Mouse (Mus musculus) retina, adult 2 months (tissue): ENCODE results near the gene Cbx5.

Experiments used
- DNase-seq: peaks from one replicate; pipeline ENCODE4 v3.0.0-alpha.2; 2012; ENCODE audit warnings: low read depth, low spot score

The Cbx5 gene

GRCm38 (mm10) chr15:103173251-103173650 is 66.4 kb downstream of the Cbx5 start:
- no peak for DNase-seq

- DNase-seq = no peak
These were observed 67.1 kb downstream of the Cbx5 start for GRCm38 (mm10) chr15:103172537-103172936.

GRCm38 (mm10) chr15:103171276-103171675 is 68.3 kb downstream of the Cbx5 start:
- DNase-seq = no peak

DNA sequence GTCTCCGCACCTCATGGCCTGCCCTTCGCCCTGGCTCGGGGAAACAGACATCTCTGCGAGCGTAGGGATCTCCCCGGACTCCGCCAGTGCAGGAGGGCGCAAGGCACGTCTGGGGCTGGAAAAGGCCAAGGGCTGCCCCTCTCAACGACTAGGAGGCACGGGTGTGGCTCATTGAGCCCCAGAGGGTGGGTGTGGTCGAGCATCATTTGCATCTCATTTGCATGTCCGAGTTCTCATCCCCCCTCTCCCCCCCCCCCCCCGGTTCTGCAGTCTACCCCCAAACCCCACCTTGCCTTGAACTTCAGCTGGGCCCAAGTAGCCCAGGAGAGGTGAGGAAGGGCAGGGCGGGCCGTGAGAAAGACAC is 69.3 kb downstream of the Cbx5 start:
- DNase-seq = no peak

DNA sequence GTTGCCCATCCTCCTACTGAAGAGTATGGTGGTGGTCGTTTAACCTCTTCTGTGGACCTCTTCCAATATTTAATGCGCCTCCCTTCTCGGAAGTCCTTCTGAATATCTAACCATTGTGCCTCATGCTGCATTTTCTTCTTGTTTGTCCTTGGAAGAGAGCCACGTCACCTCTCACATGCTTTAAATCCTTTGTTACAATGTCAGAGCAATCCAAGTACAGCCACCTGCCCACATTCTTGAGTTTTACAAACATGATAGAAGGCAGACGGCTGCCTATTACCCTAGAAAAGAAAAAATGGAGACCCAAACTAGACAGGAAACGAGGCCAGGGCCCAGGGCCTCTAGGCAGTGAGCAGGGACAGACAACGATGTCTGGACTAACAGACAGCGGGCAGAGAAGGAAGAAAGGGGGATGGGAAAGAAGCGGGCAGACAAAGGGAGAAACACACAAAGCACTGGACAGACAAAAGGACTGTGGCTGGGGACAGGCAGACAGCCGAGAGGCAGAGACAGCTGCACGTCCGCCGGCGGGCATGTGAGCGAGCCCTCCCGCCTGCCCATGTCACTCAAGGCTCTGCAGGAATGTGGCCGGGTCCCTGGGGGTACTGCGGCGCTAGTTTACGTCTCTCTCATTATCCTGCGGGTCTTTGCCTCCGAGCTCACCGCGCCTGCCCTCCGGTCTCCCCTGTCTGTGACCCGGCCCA is 69.9 kb downstream of the Cbx5 start:
- no peak for DNase-seq

GRCm38 (mm10) chr15:103168801-103169611 is 70.6 kb downstream of the Cbx5 start:
- DNase-seq = no peak

DNA sequence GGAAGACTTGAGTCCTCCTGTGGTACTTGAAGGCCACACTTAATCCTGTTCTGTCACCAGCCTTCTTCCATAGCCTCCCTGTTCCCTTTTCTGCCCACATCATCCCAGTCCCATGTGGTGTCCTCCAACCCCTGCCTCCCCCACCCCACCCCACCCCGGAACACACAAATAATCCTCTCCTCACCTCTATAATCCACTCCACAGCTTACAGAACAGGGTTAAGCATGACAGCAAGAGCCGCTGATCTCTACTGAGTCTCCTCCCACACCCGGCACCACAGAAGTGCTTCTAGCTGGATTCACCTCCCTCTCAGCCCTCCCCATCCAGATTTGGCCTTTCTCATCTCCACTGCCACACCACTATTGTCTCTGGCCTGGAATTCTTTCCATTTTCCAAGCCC is 71.8 kb downstream of the Cbx5 start:
- peak; percentile 80 for DNase-seq

GRCm38 (mm10) chr15:103167042-103167615 is 72.5 kb downstream of the Cbx5 start, which contains the start of gene Smug1:
Gene Smug1 (minus strand): TSS chr15:103167092.
- peak; percentile 82 for DNase-seq

- no peak for DNase-seq
These were observed 73.7 kb downstream of the Cbx5 start for GRCm38 (mm10) chr15:103165924-103166323.

DNA sequence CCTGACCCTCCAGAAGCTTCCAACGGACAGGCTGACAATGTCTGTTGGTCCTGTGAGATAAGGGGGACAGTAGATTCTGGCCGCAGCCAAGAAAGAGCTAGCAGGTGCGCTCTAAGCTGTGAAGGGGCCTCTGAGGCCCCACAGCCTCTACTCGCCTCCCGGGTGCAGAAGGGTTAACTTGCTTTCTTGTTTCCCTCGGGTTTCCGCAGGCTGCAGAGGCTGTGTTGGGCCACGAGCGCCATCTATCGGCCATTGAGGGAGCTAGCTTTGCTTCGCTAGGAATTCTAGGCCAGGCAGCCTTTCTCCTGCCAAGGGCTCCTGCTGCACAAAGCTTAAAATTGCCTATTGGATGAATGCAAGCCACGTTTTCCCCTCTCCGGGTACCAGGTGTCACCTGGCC is 74.2 kb downstream of the Cbx5 start:
- peak; percentile 81 for DNase-seq

DNA sequence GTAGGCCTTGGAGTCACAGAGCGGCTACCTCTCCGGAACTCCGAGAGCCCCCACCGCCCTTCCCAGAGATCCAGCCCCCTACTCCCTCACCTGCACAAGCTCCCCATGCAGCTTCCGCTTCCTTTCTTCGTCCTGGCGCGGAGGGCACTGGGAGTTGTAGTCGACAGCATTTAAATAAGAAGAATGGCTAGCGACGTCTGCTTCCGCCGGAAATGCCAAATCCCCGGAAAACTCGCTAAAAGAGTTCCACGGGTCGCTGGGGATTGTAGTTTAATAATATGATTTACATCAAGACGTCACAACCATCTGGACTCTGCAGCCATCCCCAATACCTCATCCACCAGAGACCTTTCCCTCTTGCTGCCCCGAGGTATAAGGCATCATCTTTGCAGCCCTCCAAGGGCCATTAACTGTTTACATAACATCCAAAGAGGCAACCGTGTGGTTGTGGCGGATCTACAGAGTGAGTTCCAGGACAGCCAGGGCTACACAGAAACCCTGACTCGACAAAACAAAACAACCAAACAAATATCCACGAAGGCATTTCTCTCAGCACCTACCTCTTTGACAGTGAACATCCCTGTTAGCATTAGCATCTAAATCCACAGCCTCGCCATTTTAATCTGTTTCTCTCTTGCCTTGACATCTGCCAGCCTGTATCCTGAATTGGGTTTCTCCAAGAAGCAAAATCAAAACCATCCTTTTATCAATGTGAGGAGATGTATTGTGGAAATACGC is 76.3 kb downstream of the Cbx5 start:
- DNase-seq = peak; percentile 72

DNA sequence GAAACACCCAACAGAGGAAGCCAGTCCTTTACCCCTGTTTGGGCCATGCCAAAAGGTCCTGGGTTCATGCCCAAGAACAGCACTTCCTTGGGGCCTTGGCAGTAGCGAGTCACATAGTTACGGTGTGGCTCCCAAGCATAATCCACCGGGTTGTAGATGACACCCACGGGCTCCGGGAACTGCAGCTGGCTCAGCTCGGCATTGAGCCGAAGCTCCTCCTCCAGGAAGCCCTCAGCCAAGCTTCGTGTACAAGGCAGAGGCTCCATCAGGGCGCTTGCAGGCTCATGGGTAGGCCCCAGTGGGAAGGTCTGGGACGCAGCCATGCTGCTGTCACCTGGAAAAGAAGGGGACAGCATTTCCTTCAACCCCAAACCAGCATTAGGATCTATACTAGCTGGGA is 82.0 kb downstream of the Cbx5 start:
- no peak for DNase-seq

GRCm38 (mm10) chr15:103156890-103157289 is 82.7 kb downstream of the Cbx5 start:
- DNase-seq = no peak

DNA sequence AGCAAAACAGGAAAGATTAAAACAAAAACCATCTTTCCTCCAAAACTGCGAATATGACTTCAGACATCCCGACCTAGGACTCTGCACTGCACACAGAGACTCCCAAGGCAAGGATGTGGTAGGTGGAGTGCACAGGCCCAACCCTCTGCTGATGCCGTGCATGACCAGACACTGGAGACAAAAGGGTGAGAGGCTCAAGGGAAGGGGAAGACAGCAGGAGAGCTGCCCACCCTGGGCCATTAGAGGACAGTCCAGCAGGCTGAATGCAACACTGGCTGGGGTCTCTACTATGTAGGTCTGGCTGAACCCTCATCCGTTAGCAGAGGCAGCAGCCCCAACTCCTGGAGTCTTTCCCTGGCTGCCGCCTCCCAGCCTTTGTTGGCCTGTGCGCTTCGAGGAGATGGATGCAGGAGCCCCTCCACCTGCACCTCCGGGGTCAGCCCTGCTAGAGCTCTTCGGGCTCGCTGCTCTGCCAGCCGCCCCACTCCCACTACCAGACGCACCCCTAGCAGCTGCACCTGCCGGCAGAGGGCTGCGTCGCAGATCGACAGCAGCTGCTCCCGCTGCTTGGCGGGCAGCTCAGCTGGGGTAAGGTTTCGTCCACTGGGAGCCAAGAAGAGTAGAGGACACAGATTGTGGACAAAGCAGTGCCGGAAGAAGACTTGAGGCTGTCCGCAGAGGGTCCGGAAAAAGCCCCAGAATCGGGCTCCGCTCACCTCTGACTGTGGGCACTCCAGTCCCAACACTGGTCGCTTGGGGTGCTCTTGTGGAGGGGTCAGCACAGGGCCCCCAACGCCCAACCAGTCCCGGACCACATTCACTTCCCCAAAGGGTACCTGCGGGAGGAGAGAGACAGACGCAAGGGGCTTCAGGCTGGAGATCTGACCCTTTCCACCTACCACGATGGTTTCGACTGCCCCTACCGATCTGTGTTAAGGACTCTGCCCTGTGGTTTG is 84.0 kb downstream of the Cbx5 start:
- no peak for DNase-seq

GRCm38 (mm10) chr15:103152890-103153610 is 86.6 kb downstream of the Cbx5 start:
- DNase-seq = no peak

GRCm38 (mm10) chr15:103152371-103152770 is 87.2 kb downstream of the Cbx5 start:
- DNase-seq = no peak

DNA sequence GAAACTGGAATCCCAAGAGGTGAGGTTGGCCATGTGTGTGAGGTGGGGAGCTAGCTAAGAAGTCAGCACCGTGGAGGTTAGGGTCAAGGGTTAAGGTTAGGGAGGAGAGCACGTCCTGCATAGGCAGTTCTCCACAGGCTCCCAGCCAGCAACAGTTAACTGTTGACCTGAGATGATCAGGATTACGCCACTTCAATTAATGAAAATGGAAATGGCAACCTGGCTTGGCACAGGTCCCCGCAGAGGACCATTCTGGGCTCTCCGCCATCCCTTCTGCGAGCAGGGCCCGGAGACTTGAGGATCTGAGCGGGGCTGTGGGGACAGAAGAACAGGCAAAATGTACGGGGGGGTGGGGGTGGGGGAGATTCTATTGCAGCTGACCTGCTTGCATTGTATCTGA is 91.8 kb downstream of the Cbx5 start:
- DNase-seq = no peak

DNA sequence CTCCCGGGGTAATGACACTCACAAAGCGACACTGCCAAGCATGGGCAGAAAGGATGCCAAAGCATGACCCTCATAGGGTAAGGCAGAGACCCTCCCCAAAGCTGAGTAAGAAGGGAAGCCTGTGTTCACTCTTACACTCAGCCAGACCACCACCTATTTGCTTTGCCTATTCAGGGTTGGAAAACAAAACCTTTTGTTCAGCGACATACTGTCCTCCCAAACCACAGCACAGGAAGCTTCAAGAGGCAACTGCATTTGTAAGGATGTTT is 92.3 kb downstream of the Cbx5 start:
- DNase-seq = no peak

GRCm38 (mm10) chr15:103146627-103147421 is 92.8 kb downstream of the Cbx5 start:
- DNase-seq = no peak
